Mouse (Mus musculus): ENCODE results near the gene Tmem179.

The Tmem179 gene

GRCm38 (mm10) chr12:112516697-112517337 lies at the start of gene Tmem179:
Gene Tmem179, minus strand, starts transcription at chr12:112516747.
- peak; percentile 10 to 25 for DNase-seq

DNA sequence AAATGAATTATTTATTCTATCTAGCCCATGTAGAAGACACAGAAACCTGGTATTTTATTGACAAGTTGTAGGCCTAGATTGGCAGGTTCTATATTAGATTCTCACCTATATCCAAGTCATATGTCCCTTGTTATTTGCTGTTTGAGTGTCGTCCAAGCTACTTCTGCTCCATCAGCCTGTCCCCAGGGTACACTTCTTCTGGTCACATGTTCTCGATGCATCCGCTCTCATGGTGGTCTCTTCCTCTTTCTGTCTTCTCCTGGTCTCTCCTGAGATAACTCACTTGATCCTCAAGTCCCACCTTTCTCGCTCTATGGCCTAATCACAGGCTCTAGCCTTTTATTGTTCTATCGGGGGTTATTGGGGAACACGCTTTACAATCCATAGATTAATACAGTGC lies 46.5 kb upstream of the Tmem179 start:
- DNase-seq, result no peak

GRCm38 (mm10) chr12:112562462-112562861 lies 45.9 kb upstream of the Tmem179 start:
- no peak for DNase-seq

GRCm38 (mm10) chr12:112561163-112561562 lies 44.6 kb upstream of the Tmem179 start:
- DNase-seq, result no peak

DNA sequence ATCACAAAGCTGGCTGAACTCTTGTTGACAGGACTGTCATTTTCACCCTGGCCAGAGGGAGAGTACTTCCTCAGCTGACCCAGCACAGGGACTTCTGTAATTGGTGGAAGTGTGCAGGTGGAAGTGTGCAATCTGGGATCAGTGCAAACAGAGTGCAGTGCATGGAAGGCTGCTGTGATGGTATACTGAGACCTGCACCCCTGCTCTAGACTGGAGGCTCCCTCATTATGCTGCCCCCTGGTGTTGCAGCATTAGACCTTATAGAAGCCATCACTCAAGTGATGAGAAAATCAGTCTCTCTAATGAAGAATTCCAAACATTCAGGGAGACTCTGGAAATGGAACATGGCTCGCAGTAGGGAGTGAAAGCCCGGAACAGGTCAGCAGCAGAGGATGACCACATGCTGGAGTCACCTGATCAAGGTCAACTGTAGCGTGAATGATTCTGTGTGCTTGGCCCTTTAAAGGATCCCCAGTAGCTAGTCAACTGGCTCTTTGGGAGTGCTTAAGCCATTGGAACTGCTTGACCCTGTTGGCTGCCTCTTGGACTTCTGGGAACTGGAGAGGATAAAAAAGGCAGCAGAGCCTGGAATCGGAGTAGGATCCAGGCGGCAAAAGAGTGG lies 43.7 kb upstream of the Tmem179 start:
- DNase-seq, result peak in 1 of 2 experiments; percentile 16

GRCm38 (mm10) chr12:112559671-112560070 lies 43.1 kb upstream of the Tmem179 start:
- no peak for DNase-seq

GRCm38 (mm10) chr12:112559231-112559630 lies 42.7 kb upstream of the Tmem179 start:
- no peak for DNase-seq

DNA sequence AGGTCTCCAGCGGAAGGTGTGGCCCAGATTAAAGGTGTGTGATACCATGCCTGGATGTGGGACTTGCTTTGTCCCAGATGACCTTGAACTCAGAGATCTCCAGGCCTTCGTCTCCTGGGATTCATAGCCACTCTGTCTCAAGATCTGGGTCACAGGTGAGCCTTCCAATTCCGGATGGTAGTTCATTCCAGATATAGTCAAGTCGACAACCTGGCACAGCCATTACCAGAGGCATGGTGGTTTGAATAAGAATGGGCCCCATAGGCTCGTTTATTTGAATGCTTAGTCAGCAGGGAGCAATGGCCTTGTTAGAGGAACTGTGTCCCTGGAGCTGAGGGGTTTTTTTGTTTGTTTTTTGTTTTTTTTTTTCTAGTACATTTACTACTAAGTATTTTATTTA lies 40.7 kb upstream of the Tmem179 start:
- DNase-seq, result no peak

GRCm38 (mm10) chr12:112556531-112557060 lies 40.0 kb upstream of the Tmem179 start:
- DNase-seq, result no peak

- DNase-seq, result peak; percentile 38 to 65
These were observed 38.4 kb upstream of the Tmem179 start for GRCm38 (mm10) chr12:112554900-112555299.

DNA sequence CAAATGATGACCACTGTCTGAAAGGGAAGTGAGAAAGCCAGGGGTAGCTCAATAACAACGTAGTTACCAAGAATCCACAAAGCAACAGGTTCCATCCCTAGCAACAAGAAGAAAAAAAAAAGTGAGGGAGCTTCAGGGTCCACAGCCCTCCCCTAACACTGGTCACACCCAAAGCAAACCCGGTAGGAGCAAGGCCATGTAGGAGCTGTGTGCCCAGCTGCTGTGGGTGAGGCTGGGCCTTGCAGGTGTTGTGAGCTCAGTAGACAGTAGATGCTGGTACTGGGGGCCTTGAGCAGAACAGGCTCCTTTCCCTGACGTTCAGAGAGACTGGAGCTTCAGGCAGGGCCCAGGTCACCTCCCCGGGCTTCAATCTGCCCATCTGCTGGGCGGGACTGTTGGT lies 36.0 kb upstream of the Tmem179 start:
- no peak for DNase-seq

DNA sequence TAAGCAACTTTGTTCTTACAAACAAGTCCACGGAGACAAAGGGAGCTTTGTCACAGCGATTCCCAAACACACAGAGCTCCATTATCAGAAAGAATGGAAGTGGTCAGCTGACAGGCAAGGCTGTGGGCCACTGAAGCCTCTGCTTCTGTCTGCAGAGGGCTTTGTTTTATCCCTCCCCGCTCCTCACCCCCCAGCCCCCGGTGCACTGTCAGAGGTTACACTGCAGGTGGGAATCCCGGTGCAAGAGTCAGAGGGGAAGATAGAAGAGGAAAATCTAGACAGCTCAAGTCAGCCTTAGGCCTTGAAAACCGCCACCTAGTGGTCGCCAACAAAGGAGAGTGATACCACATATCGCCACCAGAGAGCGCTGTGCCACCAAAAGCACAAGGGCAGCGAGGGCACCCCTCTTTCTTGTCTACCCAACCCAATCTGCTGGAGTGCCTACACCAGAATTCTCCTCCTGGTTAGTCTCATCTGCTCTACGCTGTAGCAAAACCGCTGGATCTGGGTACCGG lies 35.4 kb upstream of the Tmem179 start:
- DNase-seq, result peak; percentile 81 to 83

- DNase-seq, result no peak
These were observed 32.7 kb upstream of the Tmem179 start for GRCm38 (mm10) chr12:112549287-112549686.

- no peak for DNase-seq
These were observed 29.6 kb upstream of the Tmem179 start for GRCm38 (mm10) chr12:112546110-112546509.

GRCm38 (mm10) chr12:112544946-112545701 lies 28.6 kb upstream of the Tmem179 start:
- DNase-seq, result no peak

GRCm38 (mm10) chr12:112543941-112544340 lies 27.4 kb upstream of the Tmem179 start:
- DNase-seq, result no peak

DNA sequence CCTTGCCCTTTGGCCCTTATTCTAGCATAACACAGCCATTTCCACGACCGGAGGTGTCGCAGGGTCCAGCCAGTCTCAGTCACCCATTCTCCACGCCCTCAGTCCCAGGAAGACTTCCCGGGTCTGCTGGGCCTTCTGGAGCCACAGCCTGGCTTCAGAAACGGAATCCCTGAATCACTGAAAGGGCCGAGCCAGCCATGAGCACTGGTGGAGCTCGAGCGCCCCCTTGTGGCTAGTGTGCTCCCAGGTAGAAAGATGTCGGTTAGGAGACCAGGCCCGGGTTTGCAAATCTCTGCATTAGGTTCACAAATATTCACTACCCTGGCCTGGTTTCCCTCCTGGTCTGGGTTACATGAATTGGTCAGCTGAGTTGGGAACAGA lies 26.4 kb upstream of the Tmem179 start:
- peak; percentile 75 to 80 for DNase-seq

DNA sequence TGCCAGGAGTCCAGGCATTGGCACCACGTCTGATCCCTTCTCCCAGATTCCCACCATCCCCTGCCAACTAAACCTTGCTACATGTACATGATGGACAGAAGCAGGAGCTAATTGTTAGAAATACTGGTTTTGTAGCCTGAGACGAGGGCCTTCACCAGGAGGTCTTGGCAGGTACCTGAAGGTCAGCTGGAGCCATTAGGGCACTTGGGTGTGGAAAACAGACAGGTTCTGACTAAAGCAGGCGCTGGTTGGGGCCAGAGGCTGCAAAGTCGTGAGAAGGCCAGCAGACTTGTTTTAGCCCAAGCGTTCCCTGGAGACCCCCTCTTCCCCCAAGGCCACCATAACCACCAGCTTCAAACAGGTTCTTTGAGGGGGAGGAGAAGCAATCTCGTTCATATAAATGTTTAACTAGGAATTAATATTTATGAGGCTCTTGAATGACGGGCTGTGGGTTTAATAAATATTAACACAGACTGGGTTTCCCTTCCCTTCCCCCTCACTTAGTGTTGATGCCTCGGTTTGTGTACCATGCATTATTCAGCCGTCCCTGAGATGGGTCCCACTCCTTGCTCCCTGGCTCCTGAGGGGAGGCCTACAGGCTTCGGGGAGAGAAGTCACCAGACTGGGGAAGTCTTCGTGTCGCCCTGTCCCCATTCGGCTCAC lies 25.8 kb upstream of the Tmem179 start:
- no peak for DNase-seq

DNA sequence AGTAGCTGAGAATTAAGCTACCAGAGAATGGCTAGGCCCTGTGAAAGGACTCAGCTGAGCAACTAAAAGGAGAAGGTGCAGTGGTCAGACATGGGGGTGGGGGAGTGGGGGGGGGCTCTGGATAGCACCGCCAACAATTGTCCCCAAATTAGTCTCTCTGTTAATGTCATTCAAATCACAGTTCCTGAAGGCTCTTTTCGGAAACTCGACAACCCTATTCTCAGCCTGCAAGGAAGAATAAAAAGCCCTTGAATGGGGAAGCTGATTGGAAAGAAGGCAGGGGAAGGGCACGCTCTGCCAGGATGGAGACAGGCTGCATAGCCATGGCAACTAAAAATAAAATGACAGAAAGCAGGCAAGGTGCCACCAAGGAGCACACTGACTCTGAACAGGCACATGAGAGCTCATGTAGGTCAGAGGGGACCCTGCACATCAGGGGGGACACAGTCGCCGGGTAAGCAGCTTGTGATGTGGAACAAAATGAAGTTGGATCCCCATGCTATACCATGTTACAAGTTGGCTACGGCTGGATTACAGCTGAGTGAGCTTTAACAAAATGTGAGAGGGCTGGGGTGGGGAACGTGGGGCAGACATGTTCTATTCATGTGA lies 25.0 kb upstream of the Tmem179 start:
- no peak for DNase-seq

GRCm38 (mm10) chr12:112540321-112540720 lies 23.8 kb upstream of the Tmem179 start:
- no peak for DNase-seq

DNA sequence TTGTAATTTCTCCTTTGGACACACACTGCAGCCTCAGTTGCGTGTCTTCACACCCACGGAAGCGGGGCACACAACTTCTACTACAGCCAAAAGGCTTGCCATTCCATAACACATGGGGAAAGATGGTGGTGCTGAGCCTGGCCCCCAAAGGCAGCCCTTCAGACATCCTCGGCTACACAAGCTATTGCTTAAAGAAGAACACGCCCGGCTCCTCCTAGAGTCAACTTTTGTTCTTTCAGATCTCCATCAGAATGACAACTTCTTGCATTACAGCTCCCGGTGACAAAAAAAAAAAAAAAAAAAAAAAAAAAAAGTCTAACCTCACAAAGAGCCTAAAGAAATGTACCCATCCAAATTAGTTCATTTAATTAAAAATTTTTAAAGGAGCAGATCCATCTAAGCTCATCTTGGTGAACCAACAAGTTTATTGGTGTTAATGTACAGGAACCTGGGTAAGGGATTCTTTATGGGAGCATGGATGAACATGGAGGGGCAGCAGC lies 23.0 kb upstream of the Tmem179 start:
- DNase-seq, result no peak

DNA sequence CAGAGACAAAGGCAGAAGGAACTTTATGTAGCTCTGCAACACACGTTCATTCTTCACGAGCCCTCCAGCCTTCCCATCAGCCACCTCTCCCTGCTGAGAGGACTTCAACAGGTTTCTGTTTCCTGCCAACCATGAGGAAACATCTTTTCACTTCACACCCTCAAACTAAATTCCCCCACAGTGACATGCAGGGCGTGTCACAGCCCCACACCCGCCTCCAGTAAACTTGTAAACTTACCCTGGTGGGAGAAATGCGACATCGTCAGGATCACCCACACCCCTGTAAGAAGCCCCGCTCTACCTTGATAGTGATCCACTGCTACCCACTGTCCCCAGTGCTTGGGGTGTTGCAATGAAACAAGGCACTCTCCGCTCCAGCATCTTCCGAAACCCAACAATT lies 21.8 kb upstream of the Tmem179 start:
- DNase-seq, result no peak
